Mouse (Mus musculus): ENCODE data around the gene Gsg1.

Gene Gsg1

GRCm38 (mm10) chr6:135254153-135254552, at the start of gene Gsg1:
Gsg1 (minus strand) TSS chr6:135254351.
- ChIA-PET CTCF (interaction anchor here in 1 of 4 experiments (1.1 kb wide), 1 partner anchor 127 kb away, joined by 3 read pairs; no protein-coding TSS in a partner anchor), POLR2A (interaction anchor here in 2 of 4 experiments (0.6 to 0.9 kb wide), 3 partner anchors 113 to 1882 kb away, joined by 3 read pairs; no protein-coding TSS in a partner anchor)

DNA sequence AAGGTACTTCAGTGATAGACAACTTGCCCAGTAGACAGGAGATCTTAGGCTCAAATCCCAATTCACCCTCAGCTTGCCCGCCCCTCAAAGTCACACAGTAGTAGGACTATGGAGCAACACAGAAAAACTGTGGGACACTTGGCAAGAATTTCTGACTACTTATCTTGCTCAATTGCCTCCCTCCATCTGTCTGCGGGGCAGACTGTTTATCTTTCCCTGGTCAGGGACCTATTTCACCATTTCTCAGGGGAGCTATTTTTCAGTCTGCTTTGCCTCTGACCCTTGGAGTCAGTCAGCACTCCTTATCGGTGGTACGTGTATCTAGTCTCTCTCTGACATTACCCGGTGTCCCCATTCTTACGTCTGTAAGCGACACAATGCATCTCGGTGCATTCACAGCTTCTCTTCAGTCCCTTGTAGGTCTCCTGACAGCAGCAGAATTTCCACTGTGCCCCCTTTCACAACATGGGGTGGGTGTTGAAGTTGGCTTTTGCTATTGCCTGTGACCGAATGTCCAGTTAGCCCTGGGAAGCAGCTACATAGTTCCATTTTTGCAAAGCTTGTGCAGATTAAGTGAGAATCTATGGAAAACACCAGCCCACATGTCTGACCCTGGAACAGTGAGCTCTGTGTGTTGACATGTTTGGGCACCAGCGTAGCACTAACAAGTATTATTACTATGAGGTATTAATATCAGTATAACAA, 48.4 kb upstream of the Gsg1 start:
- ChIA-PET POLR2A (interaction anchor here in 2 of 4 experiments (0.5 to 0.6 kb wide), 2 partner anchors 647 to 1138 kb away, joined by 3 to 4 read pairs; no protein-coding TSS in a partner anchor), CTCF (interaction anchor here in 1 of 4 experiments (1.2 kb wide), 1 partner anchor 76 kb away, joined by 3 read pairs; no protein-coding TSS in a partner anchor)

DNA sequence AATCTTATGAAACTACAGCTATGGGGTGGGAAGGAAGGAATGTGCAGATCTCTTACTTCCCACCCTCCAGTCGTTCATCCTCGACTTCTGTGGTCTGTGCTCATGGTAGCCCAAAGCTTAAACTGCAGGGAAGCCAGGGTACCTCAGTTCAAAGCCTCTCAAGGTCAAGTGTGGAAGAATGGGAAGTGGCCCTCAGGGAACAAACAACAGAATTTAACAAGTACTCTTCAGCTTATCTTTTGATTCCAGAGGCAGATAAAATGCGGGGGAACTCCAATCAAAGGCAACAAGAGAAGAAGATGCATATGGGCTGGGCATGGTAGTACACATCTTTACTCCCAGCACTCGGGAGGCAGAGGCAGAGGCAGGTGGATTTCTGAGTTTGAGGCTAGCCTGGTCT, 46.3 kb upstream of the Gsg1 start:
- ChIA-PET POLR2A (no interaction called here), CTCF (no interaction called here)

GRCm38 (mm10) chr6:135299024-135299550, 44.9 kb upstream of the Gsg1 start:
- POLR2A ChIA-PET = no interaction called here
- CTCF ChIA-PET = no interaction called here

GRCm38 (mm10) chr6:135297570-135297969, 43.4 kb upstream of the Gsg1 start:
- CTCF ChIA-PET = no interaction called here
- POLR2A ChIA-PET = no interaction called here

- ChIA-PET CTCF (interaction anchor here in 1 of 4 experiments (0.6 kb wide), 1 partner anchor 23 kb away, joined by 4 read pairs; no protein-coding TSS in a partner anchor), POLR2A (interaction anchor here in 3 of 4 experiments (0.5 to 0.7 kb wide), 3 partner anchors 242 to 489 kb away, joined by 3 to 4 read pairs (median 3); no protein-coding TSS in a partner anchor)
Observed at GRCm38 (mm10) chr6:135296267-135296666, 42.1 kb upstream of the Gsg1 start.

- ChIA-PET CTCF (no interaction called here), POLR2A (interaction anchor here in 2 of 4 experiments (0.6 to 1.1 kb wide), 2 partner anchors 37 to 148 kb away, joined by 3 read pairs; no protein-coding TSS in a partner anchor)
Observed at GRCm38 (mm10) chr6:135295082-135295861, 41.1 kb upstream of the Gsg1 start.

- ChIA-PET POLR2A (interaction anchor here in 1 of 4 experiments (1.0 kb wide), 1 partner anchor 15 kb away, joined by 3 read pairs; no protein-coding TSS in a partner anchor), CTCF (no interaction called here)
Observed at GRCm38 (mm10) chr6:135294150-135294549, 40.0 kb upstream of the Gsg1 start.

DNA sequence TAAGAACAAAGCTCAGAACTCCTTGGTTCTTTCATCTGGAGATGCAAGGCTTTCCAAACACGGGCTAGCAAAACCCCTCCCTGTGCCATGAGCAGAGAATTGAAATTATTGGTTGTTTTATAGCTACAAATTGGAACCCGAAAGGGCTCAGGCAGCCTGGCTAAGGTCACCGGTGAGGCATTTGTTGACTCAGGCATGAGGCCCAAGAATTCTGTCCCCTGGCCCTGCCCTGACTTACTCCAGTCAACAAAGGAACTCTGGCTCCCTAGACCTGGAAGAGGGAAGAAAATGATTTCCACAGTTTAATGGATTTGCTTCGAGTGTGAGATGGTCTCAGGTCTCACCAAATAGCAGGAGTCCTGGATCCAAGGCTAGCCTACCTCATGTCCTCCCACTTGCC, 38.2 kb upstream of the Gsg1 start:
- ChIA-PET CTCF (no interaction called here), POLR2A (no interaction called here)

DNA sequence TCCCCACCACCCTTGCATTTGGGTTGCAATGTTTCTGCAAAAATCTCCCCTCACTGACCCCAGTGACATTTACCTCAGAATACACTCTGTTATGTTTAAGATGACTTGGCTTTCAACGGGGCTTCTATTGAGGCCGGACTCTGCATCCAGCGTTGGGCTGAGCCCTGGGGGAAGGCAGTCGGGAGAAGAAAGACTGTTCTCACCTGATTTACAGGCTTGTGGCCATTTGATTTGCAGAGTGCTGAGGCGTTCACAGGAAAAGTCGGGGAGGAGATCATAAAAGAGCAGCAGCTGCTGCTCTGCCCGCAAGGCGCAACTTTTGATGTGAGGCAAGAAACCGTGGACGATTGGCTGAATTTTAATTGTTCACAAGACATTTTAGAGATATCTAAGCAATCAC, 25.7 kb upstream of the Gsg1 start:
- POLR2A ChIA-PET = interaction anchor here in 2 of 4 experiments (1.3 to 1.8 kb wide), 2 partner anchors 9 to 10 kb away, joined by 5 to 7 read pairs; no protein-coding TSS in a partner anchor
- CTCF ChIA-PET = interaction anchor here in 2 of 4 experiments (0.7 to 0.8 kb wide), 2 partner anchors 13 to 188 kb away, joined by 3 read pairs; no protein-coding TSS in a partner anchor

- CTCF ChIA-PET = interaction anchor here in 2 of 4 experiments (0.7 to 1.1 kb wide), 3 partner anchors 13 to 200 kb away, joined by 3 read pairs; no protein-coding TSS in a partner anchor
- POLR2A ChIA-PET = interaction anchor here in 3 of 4 experiments (0.6 to 1.8 kb wide), 5 partner anchors 9 to 45 kb away, joined by 3 to 5 read pairs (median 3); no protein-coding TSS in a partner anchor
Observed at GRCm38 (mm10) chr6:135279286-135279685, 25.1 kb upstream of the Gsg1 start.

DNA sequence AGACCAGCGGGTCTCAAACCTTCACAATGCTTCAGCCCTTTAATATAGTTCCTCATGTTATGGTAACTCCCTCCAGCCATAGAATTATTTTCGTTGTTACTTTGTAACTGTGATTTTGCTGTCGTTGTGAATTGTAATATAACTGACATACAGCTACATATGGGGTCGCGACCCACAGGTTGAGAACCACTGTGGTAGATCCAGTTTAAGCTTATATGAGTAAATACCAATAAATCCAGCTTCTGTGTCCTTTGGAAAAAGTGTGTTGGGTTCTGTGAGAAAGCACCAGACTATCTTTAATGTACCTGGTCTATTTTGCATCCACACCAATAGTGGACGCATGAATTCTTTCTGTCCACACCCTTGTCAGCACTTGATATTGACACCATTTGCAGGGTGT, 24.2 kb upstream of the Gsg1 start:
- CTCF ChIA-PET = no interaction called here
- POLR2A ChIA-PET = interaction anchor here in 2 of 4 experiments (0.6 to 1.3 kb wide), 5 partner anchors 10 to 279 kb away, joined by 3 to 4 read pairs (median 3); no protein-coding TSS in a partner anchor

- ChIA-PET CTCF (no interaction called here), POLR2A (interaction anchor here in 1 of 4 experiments (1.3 kb wide), 1 partner anchor 93 kb away, joined by 3 read pairs; no protein-coding TSS in a partner anchor)
Observed at GRCm38 (mm10) chr6:135276474-135277295, 22.5 kb upstream of the Gsg1 start.

DNA sequence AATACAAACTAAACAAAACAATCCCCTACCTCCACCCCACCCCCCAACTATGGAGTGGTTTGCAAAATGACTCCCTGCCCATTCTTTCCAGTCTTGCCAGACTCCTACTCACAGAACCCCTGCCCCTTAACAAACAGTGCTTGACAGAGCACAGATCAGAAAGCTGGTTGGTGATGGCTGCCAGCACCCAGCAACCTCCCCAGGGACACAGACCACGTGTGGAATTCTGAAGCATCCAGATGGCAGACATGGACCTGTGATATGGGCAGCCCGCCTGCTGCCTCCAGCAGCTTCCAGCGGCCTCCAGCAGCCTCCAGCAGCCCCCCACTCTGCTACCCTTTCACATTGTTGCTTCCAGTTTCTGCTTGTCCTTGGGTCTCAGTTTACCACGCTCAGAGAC, 21.1 kb upstream of the Gsg1 start:
- ChIA-PET CTCF (no interaction called here), POLR2A (interaction anchor here in 1 of 4 experiments (0.6 kb wide), 1 partner anchor 90 kb away, joined by 9 read pairs; no protein-coding TSS in a partner anchor)

GRCm38 (mm10) chr6:135273066-135273465, 18.9 kb upstream of the Gsg1 start:
- POLR2A ChIA-PET = no interaction called here
- CTCF ChIA-PET = interaction anchor here in 1 of 4 experiments (0.5 kb wide), 1 partner anchor 23 kb away, joined by 4 read pairs; no protein-coding TSS in a partner anchor

- CTCF ChIA-PET = interaction anchor here in 1 of 4 experiments (0.6 kb wide), 1 partner anchor 272 kb away, joined by 3 read pairs; no protein-coding TSS in a partner anchor
Observed at GRCm38 (mm10) chr6:135271761-135272160, 17.6 kb upstream of the Gsg1 start.

GRCm38 (mm10) chr6:135269626-135270025, 15.5 kb upstream of the Gsg1 start:
- CTCF ChIA-PET = interaction anchor here in 3 of 4 experiments (0.6 to 0.7 kb wide), 3 partner anchors 73 to 979 kb away, joined by 3 to 6 read pairs (median 3); no protein-coding TSS in a partner anchor

More at GRCm38 (mm10) chr6:135271761-135272160, 17.6 kb upstream of the Gsg1 start:
- POLR2A ChIA-PET = no interaction called here

DNA sequence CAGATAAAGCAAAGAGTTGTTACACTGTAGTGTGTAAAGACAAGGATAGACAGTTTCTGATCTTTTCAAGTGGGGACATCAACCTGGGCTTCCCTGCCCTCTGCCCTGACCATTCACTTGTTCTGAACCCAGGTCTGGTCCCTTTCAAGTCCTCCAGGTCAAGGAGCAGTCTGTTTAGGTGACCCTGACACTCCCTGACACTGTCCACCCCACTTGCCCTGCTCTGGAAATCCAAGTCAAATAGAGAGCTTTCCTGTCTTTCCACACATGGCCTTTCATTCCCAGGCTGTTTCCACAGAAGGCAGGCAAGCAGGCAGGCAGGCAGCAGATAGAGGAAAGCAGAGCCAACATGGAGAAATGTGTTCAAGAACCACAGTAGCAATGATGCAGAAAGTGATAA, 14.2 kb upstream of the Gsg1 start:
- CTCF ChIA-PET = no interaction called here
- POLR2A ChIA-PET = interaction anchor here in 1 of 4 experiments (0.6 kb wide), 1 partner anchor 63 kb away, joined by 3 read pairs; no protein-coding TSS in a partner anchor

More at GRCm38 (mm10) chr6:135269626-135270025, 15.5 kb upstream of the Gsg1 start:
- POLR2A ChIA-PET = interaction anchor here in 2 of 4 experiments (0.6 to 0.9 kb wide), 4 partner anchors 54 to 416 kb away, joined by 3 to 4 read pairs (median 4); no protein-coding TSS in a partner anchor
